Mouse (Mus musculus) E14TG2a.4 (cell line): ENCODE data around the gene Egr4.

ENCODE experiments used
- H3K27me3 ChIP-seq: 2 replicates; pipeline ENCODE4 v1.6.1; 2014; ENCODE audit warnings: low read length, control low read depth; ENCODE audit not compliant: insufficient read depth
- H3K36me3 ChIP-seq: 2 replicates; pipeline ENCODE4 v1.6.1; 2014; ENCODE audit warnings: low read length, control low read depth; ENCODE audit not compliant: insufficient read depth
- H3K4me1 ChIP-seq: replicated peaks from 2 replicates; pipeline ENCODE4 v1.6.1; 2014; ENCODE audit warnings: low read depth, low read length, control low read depth
- H3K4me3 ChIP-seq: replicated peaks from 2 replicates; pipeline ENCODE4 v1.5.1; 2014; ENCODE audit warnings: mild to moderate bottlenecking, low read length
- H3K9me3 ChIP-seq: 2 replicates; pipeline ENCODE4 v1.6.1; 2014; ENCODE audit warnings: low read length, control low read depth
- CTCF ChIP-seq: conservative IDR thresholded peaks from 2 replicates; pipeline ENCODE4 v1.5.1; 2014; ENCODE audit warnings: low read length
- NANOG ChIP-seq: IDR thresholded peaks from 2 replicates; pipeline ENCODE4 v1.6.1; 2014; ENCODE audit warnings: borderline replicate concordance, low read length, mixed read lengths
- POU5F1 ChIP-seq: IDR thresholded peaks from 2 replicates; pipeline ENCODE4 v1.6.1; 2014; ENCODE audit warnings: low read length, borderline replicate concordance

Egr4 gene

GRCm38 (mm10) chr6:85502103-85502910 is 11.1 kb downstream of the Egr4 start:
- Histone ChIP-seq H3K4me1 (peaks cover 20% of the 10 kb centered on the region), H3K27me3 (peaks cover 61% of the 10 kb centered on the region), H3K4me3 (peak overlapping the region; percentile 92), H3K36me3 (no peaks in the 10 kb centered on the region), H3K9me3 (no peaks in the 10 kb centered on the region)
- TF ChIP-seq POU5F1: no peak
- no peak for TF ChIP-seq NANOG
- no peak for TF ChIP-seq CTCF

GRCm38 (mm10) chr6:85501571-85502102 is 11.8 kb downstream of the Egr4 start:
- no peak for TF ChIP-seq CTCF
- no peak for TF ChIP-seq POU5F1
- Histone ChIP-seq H3K4me3 (peak overlapping the region; percentile 92), H3K4me1 (peaks cover 20% of the 10 kb centered on the region), H3K36me3 (no peaks in the 10 kb centered on the region), H3K9me3 (no peaks in the 10 kb centered on the region), H3K27me3 (peaks cover 59% of the 10 kb centered on the region)

- TF ChIP-seq POU5F1 (no peak), NANOG (no peak), CTCF (no peak)
- no peak overlapping the region for H3K4me3 ChIP-seq
- H3K36me3 ChIP-seq: no peaks in the 10 kb centered on the region
- H3K9me3 ChIP-seq: no peaks in the 10 kb centered on the region
- H3K4me1 ChIP-seq: peaks cover 20% of the 10 kb centered on the region
- peaks cover 54% of the 10 kb centered on the region for H3K27me3 ChIP-seq
Measured at GRCm38 (mm10) chr6:85500416-85500815, 13.0 kb downstream of the Egr4 start.

- H3K9me3 ChIP-seq: no peaks in the 10 kb centered on the region
- no peaks in the 10 kb centered on the region for H3K36me3 ChIP-seq
- peaks cover 14% of the 10 kb centered on the region for H3K4me1 ChIP-seq
- H3K4me3 ChIP-seq: no peak overlapping the region
- peaks cover 37% of the 10 kb centered on the region for H3K27me3 ChIP-seq
- no peak for TF ChIP-seq CTCF
- no peak for TF ChIP-seq NANOG
- no peak for TF ChIP-seq POU5F1
Measured at GRCm38 (mm10) chr6:85498147-85498546, 15.2 kb downstream of the Egr4 start.

- Histone ChIP-seq H3K9me3 (no peaks in the 10 kb centered on the region), H3K4me1 (peaks cover 8% of the 10 kb centered on the region), H3K4me3 (no peak overlapping the region), H3K27me3 (peaks cover 32% of the 10 kb centered on the region), H3K36me3 (no peaks in the 10 kb centered on the region)
- TF ChIP-seq CTCF (no peak), POU5F1 (no peak), NANOG (no peak)
Measured at GRCm38 (mm10) chr6:85496976-85497375, 16.4 kb downstream of the Egr4 start.

- TF ChIP-seq POU5F1 (no peak), CTCF (no peak), NANOG (no peak)
- Histone ChIP-seq H3K27me3 (peaks cover 21% of the 10 kb centered on the region), H3K36me3 (no peaks in the 10 kb centered on the region), H3K9me3 (no peaks in the 10 kb centered on the region), H3K4me3 (no peak overlapping the region), H3K4me1 (peaks cover 29% of the 10 kb centered on the region)
Measured at GRCm38 (mm10) chr6:85491606-85492005, 21.8 kb downstream of the Egr4 start.

GRCm38 (mm10) chr6:85490252-85490651 is 23.1 kb downstream of the Egr4 start:
- Histone ChIP-seq H3K27me3 (peaks cover 27% of the 10 kb centered on the region), H3K4me3 (0 out of 2 replicates have a peak overlapping the region, but pooled peaks have one; percentile 51), H3K9me3 (no peaks in the 10 kb centered on the region; the same call in 1 of the 2 replicates), H3K4me1 (peaks cover 29% of the 10 kb centered on the region), H3K36me3 (no peaks in the 10 kb centered on the region)
- no peak for TF ChIP-seq NANOG

GRCm38 (mm10) chr6:85489717-85490116 is 23.7 kb downstream of the Egr4 start:
- peaks cover 34% of the 10 kb centered on the region for H3K4me1 ChIP-seq
- peaks cover 28% of the 10 kb centered on the region for H3K27me3 ChIP-seq
- no peaks in the 10 kb centered on the region; the same call in 1 of the 2 replicates for H3K9me3 ChIP-seq
- no peaks in the 10 kb centered on the region for H3K36me3 ChIP-seq
- no peak for TF ChIP-seq CTCF
- TF ChIP-seq NANOG: no peak
- TF ChIP-seq POU5F1: no peak
- H3K4me3 ChIP-seq: peak overlapping the region; percentile 51

- peaks cover 40% of the 10 kb centered on the region for H3K27me3 ChIP-seq
Measured at GRCm38 (mm10) chr6:85488510-85488909, 24.9 kb downstream of the Egr4 start.

More at GRCm38 (mm10) chr6:85488510-85488909, 24.9 kb downstream of the Egr4 start:
- TF ChIP-seq NANOG: no peak
- no peak for TF ChIP-seq POU5F1
- TF ChIP-seq CTCF: no peak
- Histone ChIP-seq H3K36me3 (no peaks in the 10 kb centered on the region), H3K9me3 (no peaks in the 10 kb centered on the region; the same call in 1 of the 2 replicates), H3K4me1 (peaks cover 41% of the 10 kb centered on the region), H3K4me3 (no peak overlapping the region)
